Mouse (Mus musculus) left cerebral cortex, postnatal 10 days (tissue): ENCODE measurements around the gene Pbx2. TPM values are rescaled to one million over a fixed set of nuclear protein-coding genes. Genes with fewer than 3 reads are reported as not detected.

Experiments
- DNase-seq, 2 experiments: peaks; one replicate each; pipeline ENCODE4 v3.0.0; 2021 to 2022; ENCODE audit warnings: low spot score in 2 of 2, mixed read lengths in 1 of 2; ENCODE audit errors: extremely low spot score in 1 of 2
- intact Hi-C: fragments of 180-260 bp; cut with DNase I; formaldehyde crosslinking; loops from one replicate; pipeline ENCODE4 v1.15.1; 2025
- total RNA-seq, 2 experiments: library from RNA; stranded (reverse); gene quantifications; 2 replicates each; pipeline ENCODE4 v1.2.3; 2021

Gene Pbx2
- total RNA-seq, 2 experiments from 2014 or later = 40.3 to 40.9 TPM

DNA sequence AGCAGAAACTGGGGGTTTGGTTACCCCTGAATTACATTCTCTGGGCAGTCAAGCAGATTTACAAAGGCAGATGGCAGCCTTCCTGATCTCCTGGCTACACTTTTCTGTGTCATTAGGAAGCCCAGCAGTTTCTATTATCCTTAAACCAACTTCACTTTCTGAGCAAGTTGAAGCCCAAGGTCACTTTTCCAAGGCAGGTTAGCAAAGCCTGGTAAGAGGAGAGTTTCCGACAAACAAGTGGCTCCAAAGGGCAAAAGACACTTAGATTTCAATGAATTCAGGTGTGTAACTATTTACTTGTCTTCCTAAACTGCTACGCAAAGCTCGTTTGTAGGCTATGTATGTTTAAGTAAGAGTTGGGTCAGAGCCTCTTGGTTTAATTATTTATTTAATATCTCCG lies 52.3 kb downstream of the Pbx2 start:
- intact Hi-C loops = no loop called here
- DNase-seq = no peak

DNA sequence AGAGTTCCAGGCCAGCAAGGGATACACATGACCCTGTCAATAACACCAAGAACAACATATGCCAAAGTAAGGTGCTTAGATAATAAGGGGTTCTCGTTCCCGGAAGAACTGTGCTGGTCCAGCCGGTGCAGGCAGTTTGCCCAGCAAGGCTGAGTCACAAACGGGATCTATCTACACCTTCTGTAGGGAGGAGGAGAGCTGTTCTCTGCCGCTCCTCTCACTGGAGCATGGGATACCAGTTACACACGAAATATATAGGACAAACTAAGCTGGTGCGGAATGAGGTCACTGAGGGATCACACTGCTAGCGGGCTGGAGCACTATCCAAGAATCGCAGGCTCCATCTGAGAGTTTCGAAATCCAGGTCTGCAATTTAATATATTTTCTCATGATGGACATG lies 52.9 kb downstream of the Pbx2 start:
- intact Hi-C loops = no loop called here
- DNase-seq = no peak

DNA sequence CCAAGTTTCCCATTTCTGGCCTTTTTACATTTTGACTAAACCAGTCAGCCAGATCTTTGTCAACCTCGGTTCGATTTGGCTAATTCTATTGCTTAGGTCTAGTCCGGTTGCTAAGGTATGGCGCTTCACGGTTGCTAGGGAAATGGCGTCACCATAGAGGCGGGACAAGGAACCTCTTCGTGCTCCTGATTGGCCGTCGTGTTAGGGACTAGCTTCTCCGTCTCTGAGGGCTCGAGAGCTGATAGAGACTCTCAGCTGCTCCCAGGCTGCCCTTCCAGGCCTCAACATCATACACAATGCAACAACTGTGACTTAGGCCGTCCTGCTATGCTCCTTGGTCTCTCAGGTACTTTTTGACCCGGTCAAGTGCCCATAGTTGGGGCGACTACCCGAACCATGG lies 53.5 kb downstream of the Pbx2 start, which contains the start of gene Fkbpl:
Fkbpl (plus strand) TSS at position 157 of the 400 bp plus-strand sequence.
- intact Hi-C loops = no loop called here
- DNase-seq = peak; percentile 94 to 98

DNA sequence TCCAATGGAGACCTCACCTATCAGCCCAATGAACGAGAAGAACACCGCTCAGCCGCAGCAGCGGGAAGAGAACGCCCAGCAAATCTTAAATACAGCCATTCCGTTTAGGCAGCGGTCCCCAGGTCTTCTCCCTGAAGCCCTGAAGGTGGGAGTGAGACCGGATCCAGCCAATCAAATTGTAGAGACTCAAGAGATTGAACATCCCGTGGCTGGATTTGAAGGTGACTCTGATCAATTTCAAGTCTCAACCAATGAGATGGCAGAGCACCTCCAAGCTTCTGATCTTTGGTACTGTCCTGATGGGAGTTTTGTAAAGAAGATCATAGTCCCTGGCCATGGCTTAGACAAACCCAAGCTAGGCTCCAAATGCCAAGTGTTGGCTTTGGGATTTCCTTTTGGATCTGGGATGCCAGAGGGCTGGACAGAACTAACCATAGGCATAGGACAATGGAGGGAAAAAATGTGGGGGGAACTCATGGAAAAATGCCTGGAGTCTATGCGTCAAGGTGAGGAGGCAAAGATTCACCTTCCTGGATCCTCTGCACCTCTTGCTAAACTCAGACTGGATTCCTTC lies 54.3 kb downstream of the Pbx2 start:
- intact Hi-C loops = no loop called here
- DNase-seq = no peak

DNA sequence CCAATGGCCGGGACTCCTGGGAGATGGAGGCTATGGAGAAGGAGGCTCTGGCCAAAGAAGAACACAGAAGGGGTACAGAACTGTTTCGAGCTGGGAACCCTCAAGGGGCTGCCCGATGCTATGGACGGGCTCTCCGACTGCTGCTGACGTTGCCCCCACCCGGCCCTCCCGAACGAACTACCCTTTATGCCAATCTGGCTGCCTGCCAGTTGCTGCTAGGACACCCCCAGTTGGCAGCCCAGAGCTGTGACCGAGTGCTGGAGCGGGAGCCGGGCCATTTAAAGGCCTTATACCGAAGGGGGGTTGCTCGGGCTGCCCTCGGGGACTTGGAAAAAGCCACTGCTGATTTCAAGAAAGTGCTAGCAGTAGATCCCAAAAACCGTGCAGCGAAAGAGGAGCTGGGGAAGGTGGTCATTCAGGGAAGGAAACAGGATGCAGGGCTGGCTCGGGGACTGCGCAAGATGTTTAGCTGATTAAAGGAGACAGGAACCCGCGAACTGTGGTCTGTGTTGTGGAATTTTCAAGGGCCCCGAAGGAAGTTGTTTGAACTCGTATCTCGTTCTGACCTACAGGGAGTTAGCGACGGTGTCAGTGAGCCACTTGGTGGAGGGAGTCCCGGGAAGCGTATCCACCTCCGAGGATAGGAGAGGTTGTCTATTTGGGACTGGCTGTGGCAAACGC lies 54.9 kb downstream of the Pbx2 start:
- intact Hi-C loops = no loop called here
- DNase-seq = no peak

Other genes starting within 250 kb of the Pbx2 start
- gene Btnl2, start 236.4 kb upstream of the Pbx2 start, total RNA-seq = under 1 TPM; 0.43 to 0.87 TPM
- not detected for gene Btnl1, start 214.1 kb upstream of the Pbx2 start, total RNA-seq
- 1 to 10 TPM; 6.6 to 9.9 TPM for gene BC051142, start 192.4 kb upstream of the Pbx2 start, total RNA-seq
- gene Btnl4, start 113.9 kb upstream of the Pbx2 start, total RNA-seq = not detected
- not detected for gene Btnl6, start 73.9 kb upstream of the Pbx2 start, total RNA-seq
- 10 to 100 TPM; 10.6 to 12.0 TPM for gene Notch4, start 27.0 kb upstream of the Pbx2 start, total RNA-seq
- gene Gpsm3, start 1.5 kb upstream of the Pbx2 start, total RNA-seq = 1 to 10 TPM; 3.1 to 4.1 TPM
- gene Ager, start 6.6 kb downstream of the Pbx2 start, total RNA-seq = 1 to 10 TPM in 1 of 2 experiments, under 1 TPM in 1; 0.97 to 1.3 TPM
- gene Rnf5, start 12.4 kb downstream of the Pbx2 start, total RNA-seq = 100 to 1,000 TPM in 1 of 2 experiments, 10 to 100 TPM in 1; 94.8 to 101 TPM
- 100 to 1,000 TPM; 180 to 182 TPM for gene Agpat1, start 13.0 kb downstream of the Pbx2 start, total RNA-seq
- 1 to 10 TPM; 4.3 to 5.2 TPM for gene Egfl8, start 24.7 kb downstream of the Pbx2 start, total RNA-seq
- gene Ppt2, start 37.2 kb downstream of the Pbx2 start, total RNA-seq = 10 to 100 TPM; 31.4 to 36.7 TPM
- 100 to 1,000 TPM; 157 to 158 TPM for gene Prrt1, start 38.3 kb downstream of the Pbx2 start, total RNA-seq
- 10 to 100 TPM; 12.5 to 13.7 TPM for gene Fkbpl, start 53.5 kb downstream of the Pbx2 start, total RNA-seq
- 10 to 100 TPM; 73.1 to 76.5 TPM for gene Atf6b, start 55.9 kb downstream of the Pbx2 start, total RNA-seq
- 1 to 10 TPM; 1.7 to 1.8 TPM for gene Tnxb, start 79.3 kb downstream of the Pbx2 start, total RNA-seq
- 1 to 10 TPM; 6.7 to 7.4 TPM for gene C4b, start 152.6 kb downstream of the Pbx2 start, total RNA-seq
- not detected for gene Cyp21a1, start 213.3 kb downstream of the Pbx2 start, total RNA-seq
- 10 to 100 TPM; 57.4 to 69.4 TPM for gene Stk19, start 245.7 kb downstream of the Pbx2 start, total RNA-seq
- 10 to 100 TPM; 31.2 to 33.1 TPM for gene Dxo, start 245.8 kb downstream of the Pbx2 start, total RNA-seq